Mouse (Mus musculus): ENCODE data around the gene Cox14.
A peak's percentile ranks its signal among the peaks of the same experiment; 100 is the strongest.
"Not testable (repeated sequence)": the region's sequence is repeated elsewhere in the genome, so short reads cannot be mapped to it uniquely, and the experiment has no call there.

The Cox14 gene

DNA sequence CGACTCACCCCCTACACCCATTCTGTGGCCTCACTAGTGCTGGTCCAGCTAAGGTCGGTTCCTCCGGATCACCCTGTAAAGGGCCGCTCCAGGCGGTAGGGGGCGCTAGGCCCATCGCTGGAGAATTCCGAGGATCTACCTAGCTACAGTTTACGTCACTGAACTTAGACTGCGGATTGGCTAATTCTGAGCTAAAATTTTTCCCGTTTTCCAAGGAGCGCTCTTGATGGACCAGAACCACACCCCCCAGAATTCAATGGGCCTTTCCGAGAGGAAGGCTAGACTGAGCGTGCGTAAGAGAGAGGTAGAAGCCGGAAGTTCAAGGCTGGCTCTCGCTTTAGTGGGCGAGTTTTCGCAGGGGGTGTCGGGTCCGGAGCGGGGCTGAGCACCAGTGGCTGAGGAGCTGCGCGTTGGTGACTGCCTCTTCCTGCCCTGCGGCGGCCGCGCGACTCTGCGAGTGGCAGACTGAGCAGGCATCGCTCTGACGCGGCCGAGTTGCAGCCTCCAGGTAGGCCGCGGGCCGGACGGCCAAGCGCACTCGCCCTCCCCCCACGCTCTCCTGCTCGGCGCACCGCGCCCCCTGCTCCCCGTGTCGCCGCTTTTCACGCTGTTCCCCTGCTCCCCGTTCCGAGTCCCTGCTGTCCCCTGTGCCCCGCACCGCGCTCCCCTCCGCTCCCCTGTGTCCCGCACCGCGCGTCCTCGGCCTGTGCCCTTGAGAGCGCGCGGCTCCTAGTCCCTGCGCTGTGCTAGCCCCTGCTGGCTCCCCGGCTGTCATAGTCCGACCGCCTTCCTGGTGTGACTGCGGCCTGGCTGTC is at the start of gene Cox14:
TSS of gene Cox14 (plus strand) at position 278 of the 815 bp plus-strand sequence.
- peak; percentile 95 for DNase-seq

DNA sequence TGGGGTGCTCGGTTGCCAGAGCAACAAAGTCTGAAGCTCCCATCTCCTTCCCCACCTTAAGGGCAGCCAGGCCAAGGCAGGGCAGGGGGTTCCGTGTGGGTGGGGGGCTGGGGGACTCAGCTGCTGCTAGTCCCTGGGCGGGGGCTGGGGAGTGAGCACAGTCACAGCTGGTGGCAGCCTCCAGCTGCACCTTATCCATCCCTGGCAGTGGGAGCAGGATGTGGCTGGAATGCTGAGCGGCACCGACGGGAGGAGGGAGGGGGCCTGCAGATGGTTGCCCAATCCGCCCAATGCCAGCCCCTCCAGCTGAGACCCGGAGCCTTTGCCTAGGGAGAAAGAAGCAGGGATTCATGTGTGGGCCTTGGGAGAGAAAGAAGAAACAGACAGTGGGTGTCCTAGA is 48.3 kb upstream of the Cox14 start:
- no peak for DNase-seq

DNA sequence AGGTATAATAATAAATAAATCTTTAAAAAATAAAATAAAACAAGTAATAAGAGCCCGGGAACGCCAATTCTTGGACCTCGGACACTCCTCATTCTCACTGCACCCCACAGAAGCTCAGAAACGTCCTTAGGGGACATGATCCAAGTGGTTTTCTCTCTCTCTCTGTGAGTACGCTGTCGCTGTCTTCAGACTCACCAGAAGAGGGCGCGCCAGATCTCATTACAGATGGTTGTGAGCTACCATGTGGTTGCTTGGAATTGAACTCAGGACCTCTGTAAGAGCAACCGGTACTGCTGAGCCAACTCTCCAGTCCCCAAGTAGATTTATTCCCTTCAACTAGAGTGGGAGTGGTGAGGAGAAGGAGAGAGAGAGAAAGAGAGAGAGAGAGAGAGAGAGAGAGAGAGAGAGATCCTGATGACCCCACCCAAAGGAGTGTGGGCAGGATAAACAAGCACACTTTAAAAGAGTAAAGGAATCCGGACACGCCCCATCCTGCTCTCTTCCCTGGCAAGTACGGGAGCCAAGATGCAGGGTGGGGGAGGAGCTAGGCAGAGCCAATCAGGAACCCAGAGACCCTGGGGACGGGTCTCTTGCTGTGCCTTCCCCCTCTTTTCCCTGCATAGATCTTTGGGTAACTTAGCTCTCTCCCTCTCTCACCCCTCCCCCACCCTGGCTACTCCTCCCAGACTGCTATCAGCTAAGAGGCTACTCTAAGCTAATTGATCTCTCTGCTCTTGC is 47.2 kb upstream of the Cox14 start:
- no peak for DNase-seq

DNA sequence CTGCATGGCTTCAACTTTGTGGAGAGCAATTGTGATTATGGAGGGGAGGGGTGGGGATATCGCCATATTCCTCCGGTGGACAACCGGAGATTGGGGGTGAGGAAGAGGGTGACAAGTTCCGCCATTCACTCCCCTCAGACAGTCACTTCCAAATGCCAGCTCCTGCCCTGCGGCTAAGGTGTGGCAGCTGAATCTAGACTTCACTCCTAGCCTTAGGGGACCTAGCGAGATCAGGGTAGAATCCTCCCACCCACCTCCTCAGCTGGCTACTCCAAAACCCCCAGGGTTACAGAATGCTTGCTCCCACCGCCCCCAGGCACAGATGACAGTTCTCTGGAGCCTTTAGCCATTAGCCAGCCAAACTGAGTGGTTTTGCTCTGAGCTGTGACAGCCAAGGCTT is 46.4 kb upstream of the Cox14 start:
- DNase-seq, result no peak

DNA sequence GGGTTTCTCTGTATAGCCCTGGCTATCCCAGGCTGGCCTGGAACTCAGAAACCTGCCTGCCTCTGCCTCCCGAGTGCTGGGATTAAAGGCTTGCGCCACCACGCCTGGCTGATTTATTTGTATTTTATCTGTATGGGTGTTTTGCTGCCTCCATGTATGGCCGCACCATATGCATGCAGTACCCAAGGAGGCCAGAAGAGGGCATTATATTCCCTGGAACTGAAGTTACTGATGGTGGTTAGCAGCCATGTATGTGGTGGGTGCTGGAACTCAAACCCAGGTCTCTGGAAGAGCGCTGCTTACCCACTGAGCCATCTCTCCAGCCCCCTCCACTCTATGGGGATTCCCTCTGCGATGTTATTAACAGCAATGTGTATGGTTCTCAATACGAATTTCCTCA is 42.5 kb upstream of the Cox14 start:
- DNase-seq, result no peak

DNA sequence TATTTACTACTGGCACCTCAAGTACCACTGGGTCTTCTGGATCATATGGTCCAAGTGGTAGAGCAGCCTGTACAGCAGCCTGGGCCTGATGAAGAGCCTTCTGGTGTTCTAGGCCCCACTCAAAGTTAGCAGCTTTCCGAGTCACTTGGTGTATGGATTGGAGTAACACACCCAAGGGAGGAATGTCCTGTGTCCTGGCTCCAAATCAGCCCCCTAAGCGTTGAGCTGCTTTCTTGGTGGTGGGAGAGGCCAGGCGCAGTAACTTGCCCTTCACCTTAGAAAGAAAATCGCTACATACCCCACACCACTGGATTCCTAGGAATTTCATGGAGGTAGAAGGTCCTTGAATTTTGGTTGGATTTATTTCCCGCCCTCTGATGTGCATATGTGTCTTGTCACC is 41.3 kb upstream of the Cox14 start:
- no peak for DNase-seq

DNA sequence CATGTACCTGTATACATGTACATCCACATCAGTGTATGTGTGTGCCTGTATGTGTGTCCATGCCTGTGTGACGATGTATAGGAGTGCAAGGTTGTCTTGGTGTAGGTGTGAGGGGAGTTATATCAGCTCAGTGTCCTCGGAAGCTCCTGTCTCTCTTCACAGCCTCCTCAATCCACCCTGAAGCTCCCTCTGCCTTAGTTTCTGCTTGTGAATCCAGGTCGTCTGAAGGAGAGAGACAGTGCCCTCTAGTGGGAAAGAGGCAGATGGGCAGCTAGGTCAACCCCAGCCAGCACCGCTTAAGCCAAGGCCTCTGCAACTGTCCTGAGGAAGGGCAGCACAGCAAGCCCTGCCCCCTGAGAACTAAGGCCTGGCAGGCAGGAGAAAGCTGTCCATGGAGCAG is 36.7 kb upstream of the Cox14 start:
- peak; percentile 67 for DNase-seq

DNA sequence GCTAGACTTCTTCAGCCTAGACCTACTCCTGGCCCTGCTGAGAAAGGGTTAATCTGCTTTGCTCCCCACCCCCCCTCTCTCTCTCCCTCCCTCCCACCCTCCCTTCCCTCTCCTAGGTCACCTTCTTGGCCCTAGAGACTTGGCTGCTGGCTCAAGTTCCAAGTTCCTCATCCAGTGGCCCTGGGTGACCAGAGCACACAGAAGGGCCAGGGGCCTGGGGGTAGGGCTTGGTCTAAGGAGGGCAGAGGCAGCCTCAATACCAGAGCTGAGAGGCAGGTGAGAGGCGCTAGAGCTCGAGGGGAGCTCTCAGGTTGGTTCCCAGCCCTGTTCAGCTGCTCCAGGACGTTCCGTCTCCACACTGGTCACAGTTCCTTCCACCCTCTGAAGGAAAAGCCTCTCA is 34.5 kb upstream of the Cox14 start:
- DNase-seq, result no peak

DNA sequence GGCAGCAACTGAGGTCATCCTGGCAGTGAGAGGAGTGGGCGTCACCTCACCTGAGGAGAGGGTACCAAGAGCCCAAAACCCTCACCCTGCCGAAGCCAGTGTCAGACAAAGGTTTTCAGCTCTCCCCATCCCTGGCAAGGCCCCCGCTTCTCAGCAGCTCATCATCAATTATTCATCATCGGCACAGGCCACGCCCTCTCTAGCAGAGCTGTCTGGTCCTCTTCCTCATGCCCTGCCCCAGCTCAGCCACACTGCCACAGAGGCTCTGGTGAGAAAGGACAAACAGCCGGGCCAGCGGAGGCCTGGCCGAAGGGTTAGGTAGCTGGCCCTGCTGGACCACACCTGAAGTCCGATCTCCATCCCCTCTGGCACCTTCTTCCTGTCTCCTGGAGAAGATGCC is 33.4 kb upstream of the Cox14 start:
- DNase-seq, result no peak

DNA sequence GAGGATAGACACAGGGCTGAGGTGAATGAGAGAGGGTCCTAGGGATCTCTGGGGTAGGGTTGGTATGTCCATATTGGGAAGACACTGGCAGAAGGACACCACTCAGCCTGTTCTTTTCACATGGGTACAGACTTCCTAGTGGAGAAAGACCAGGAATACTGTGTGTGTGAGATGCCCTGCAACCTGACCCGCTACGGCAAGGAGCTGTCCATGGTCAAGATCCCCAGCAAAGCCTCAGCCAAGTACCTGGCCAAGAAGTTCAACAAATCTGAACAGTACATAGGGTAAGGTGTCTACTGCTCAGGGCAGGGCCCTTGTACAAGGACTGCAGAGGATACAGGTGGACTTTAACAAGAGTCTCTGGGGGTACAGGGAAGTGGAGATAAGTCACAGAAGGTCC is 28.1 kb upstream of the Cox14 start:
- no peak for DNase-seq

DNA sequence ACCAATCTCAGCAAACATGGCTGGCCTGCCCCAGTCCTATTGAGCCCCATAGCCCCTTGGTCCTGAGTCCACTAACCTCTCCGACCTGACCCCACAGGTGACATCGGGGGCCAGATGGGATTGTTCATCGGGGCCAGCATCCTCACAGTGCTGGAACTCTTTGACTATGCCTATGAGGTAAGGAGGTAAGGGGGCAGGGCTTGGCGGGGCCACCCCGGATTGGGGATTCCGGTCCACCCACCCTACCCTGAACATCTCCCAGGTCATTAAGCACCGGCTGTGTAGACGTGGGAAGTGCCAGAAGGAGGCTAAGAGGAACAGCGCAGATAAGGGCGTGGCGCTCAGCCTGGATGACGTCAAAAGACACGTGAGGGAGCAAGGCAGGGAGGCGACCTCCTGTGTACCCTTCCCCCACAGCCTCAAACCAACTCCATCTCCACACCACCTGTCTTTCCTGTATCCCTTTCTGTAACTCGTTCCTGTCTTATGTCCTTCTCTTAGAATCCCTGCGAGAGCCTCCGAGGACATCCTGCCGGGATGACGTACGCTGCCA is 26.8 kb upstream of the Cox14 start:
- DNase-seq, result no peak

DNA sequence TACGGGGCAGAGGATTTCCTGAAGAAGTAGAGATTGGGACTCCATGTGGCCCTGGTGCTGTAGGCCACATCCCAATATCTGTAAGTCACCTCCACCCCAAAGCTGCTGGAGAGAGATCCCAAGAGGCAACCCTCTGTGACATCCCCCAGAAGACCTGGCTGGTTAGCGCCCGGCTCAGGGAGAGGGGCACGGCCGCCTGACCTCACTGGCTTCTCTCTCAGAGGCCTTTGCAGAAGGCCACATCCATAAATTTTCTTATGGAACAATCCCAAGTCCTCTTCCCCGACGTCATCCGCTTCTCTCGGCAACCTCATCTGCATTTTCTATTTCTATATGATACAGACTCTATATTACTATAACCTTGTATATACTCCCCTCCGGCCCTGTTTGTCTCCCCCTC is 25.7 kb upstream of the Cox14 start:
- no peak for DNase-seq

DNA sequence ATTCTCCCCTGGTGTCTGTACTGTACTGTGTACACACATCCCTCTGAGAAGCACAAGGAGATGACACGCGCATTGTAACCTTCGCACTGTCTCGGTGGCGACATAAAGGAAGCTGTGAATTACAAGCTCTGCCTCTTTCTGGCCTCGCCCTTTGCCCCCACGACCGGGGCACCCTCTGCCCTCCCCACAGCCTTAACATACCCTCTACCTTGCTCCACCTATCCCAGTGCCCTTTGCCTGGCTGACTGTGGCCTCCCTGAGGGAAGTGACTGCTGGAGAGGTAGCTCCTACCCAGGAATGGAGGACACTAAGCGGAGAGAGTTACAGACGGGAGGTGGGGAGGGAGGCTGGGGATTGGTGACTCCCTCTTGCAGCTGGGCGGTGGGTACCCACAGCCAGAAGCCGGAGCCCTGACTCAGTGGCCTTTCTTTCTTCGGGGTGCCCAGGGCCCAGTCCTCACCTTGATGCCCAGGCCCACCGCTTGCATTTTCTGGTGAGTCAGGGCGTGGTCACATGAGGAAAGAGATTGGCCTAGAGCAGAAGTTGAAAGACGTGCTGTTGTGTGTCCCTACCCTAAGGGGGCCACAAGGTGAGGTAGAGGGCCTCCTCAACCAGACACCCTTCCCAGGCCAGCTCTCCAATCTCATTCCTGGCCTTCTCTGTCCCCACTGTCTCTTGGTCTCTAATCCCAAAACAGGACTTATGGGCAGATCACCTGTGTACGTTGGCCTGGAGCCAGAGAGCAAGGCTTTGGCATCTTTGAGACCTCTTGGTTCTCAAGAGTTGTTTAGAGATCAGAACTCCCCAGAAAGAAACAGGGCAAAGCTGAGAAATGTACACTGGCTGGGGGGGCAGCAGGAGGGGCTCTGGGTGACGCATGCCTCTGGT is 25.0 kb upstream of the Cox14 start:
- no peak for DNase-seq

DNA sequence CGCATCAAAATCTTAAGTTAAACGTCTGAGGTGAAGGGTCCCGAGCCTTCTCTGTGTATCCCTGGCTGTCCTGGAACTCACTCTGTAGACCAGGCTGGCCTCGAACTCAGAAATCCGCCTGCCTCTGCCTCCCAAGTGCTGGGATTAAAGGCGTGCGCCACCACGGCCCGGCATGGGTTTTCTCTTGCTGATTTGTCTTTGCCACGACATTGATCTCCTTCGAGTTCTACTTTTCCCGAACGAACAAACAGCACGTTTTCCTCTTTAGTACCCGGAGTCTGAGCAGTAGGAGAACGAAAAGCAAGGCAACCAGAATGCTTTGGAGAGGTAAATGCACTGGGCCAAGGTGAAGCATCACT is 23.8 kb upstream of the Cox14 start:
- not testable (repeated sequence) for DNase-seq

DNA sequence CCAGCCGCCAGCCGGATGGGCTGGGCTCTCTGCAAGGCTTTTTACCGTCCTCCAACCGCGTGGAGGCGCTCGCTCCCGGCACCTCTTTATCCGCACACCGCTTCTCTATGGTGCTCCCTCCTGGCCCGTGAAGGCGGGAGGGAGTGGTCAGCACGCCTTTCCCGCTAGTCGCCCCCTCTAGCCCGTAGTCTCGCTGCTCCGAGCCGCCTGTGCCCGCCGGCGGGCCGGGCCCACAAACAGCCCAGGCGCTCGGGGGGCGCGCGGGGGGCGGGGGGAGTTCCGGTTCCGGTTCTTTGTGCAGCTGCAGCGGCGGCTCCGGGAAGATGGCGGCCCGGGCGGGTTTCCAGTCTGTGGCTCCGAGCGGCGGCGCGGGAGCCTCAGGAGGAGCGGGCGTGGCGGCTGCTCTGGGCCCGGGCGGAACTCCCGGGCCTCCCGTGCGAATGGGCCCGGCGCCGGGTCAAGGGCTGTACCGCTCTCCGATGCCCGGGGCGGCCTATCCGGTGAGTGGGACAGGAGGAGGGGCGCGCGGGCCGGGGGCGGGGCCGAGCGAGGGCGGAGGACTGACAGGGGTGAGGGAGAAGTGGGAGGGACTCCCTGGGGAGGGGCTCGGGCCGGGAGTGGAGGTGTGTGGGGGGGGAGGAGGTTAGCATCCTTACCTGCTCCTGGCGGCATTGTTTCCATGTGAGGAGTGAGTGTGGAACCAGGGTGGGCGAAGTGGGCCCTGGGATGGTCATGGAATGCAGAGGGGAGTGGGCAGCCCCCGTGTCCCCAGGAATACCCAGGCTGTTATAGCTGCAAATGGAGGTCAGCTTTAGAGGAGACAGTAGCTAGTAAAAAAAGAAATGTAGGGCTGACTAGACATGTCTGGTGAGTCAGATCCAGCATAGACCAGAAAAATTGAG is 23.2 kb upstream of the Cox14 start, which contains the start of gene Smarcd1:
TSS of gene Smarcd1 (plus strand) at position 131 of the 902 bp plus-strand sequence.
- peak; percentile 94 for DNase-seq

DNA sequence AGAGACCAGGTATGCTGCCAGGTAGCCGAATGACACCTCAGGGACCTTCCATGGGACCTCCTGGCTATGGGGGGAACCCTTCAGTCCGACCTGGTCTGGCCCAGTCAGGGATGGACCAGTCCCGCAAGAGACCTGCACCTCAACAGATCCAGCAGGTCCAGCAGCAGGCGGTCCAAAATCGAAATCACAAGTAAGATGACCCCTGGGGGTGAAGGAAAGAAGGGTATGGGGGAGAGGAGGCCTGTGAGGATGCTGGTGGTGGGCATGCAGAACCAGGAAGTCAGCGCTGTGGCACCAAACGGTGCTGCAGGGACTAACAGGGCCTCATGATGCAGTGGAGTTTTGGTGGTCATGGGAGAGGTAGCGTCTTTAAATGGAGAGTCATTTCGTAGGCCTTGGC is 22.3 kb upstream of the Cox14 start:
- no peak for DNase-seq

DNA sequence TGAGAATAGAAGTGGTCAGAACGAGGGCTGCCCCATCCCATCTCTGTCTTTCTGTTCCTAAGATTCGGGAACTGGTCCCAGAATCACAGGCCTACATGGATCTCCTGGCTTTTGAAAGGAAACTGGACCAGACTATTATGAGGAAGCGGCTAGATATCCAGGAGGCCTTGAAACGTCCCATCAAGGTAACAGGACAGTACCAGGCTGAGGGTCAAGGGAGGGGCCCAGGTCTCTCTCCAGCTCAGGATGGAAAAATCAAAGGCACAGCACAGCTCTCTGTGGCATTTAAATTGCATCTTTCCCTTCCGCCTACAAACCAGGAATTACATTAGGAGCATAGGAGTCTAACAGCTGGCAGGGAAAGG is 21.8 kb upstream of the Cox14 start:
- DNase-seq, result no peak

DNA sequence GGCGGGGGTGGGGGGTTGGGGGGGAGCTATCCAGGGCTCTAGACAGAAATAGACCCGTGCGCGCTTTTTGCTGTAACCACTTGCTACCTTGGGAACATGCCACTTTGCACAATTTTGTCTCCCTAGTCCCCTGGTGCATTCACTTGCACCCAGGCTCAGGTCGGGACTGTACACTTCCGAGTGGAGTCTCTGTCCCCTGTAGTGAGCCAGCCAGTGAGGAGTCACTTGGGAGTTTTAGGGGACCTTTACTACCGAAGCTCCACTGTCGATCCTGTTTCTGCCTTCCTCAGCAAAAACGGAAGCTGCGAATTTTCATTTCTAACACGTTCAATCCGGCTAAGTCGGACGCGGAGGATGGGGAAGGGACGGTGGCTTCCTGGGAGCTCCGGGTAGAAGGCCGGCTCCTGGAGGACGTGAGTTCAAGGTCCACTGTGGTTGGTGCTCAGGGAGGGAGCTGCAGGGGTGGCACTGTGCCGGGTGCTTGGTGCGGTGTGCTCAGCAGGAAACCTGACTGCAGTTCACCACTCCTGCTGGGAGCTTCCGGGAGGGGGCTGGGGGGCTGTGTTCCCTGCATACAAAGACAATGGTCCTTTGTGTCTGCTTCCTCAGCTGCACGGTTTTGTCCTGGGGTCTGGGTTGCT is 21.3 kb upstream of the Cox14 start:
- no peak for DNase-seq

DNA sequence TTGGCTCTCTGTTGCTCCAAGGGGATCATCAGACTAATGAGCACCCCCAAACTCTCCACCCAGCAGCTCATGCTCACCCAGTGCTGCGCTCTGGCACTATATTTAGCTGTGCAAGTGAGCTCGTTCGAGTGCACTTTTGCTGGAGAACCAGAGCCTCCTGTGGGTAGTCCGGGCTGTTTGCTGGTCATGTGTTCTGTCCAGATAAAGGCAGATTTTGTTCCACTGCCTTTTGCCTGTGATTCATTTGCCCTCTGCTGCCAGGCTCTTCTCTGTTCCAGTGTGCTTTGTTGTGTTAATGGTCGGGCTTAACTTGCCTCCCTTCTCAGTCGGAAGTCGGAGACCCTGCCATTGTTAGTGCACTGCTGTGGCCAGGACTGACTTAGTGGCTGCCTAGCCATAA is 20.5 kb upstream of the Cox14 start:
- DNase-seq, result no peak

DNA sequence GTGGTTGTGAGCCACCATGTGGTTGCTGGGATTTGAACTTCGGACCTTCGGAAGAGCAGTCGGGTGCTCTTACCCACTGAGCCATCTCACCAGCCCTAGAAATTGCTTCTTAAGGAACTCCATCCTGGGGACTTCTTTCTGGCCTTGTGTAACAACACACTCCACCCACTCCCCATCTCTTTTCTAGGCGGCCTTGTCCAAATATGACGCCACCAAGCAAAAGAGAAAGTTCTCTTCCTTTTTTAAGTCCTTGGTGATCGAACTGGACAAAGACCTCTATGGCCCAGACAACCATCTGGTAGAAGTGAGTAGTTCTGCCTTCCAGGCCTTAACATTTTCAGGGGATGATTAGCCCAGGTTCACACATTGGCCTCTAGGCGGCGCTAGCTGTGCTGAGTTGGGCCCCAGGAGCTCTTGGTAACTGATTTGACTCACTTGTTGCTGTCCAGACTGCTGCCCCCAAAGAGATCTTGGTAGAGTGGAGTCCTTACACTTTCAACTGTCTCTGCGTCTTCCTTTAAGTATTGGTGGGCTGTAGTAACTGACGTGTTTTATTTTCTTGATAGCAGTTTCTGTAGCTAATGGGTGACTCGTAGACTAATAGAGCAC is 19.9 kb upstream of the Cox14 start, which contains the start of gene Gm17349:
TSS of gene Gm17349 (minus strand) at position 51 of the 609 bp plus-strand sequence.
- DNase-seq, result peak; percentile 63

DNA sequence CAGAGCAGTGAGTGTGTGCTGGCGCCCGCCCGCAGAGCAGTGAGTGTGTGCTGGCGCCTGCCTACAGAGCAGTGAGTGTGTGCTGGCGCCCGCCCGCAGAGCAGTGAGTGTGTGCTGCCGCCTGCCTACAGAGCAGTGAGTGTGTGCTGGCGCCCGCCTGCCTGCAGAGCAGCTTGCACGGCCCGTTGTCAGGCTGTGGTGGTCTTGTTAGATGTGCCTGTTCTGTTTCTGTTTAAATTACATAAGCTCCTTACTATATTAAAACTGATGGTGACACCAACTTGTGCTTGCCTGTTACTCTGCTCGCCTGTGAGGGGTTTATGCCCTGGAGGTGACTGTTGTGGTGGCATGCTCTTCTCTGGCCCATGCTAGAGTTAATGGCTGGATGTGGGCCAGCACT is 17.2 kb upstream of the Cox14 start:
- no peak for DNase-seq

All from cerebellum, adult 11 months (tissue).